Mouse (Mus musculus): ENCODE results near the gene Fth1. TPM values are rescaled to one million over a fixed set of nuclear protein-coding genes. Genes with fewer than 3 reads are reported as not detected.
"Not testable (repeated sequence)": the region's sequence is repeated elsewhere in the genome, so short reads cannot be mapped to it uniquely, and the experiment has no call there.

Gene Fth1
- 284 and 317 TPM in 2 replicates for total RNA-seq (2012; rRNA removed)
- 279 and 303 TPM in 2 replicates for total RNA-seq (2014; rRNA removed)
- polyA plus RNA-seq (2012; ENCODE audit: insufficient read length, low read depth), result 2,849 and 3,031 TPM in 2 replicates

- no peak for DNase-seq (ENCODE audit: extremely low read depth)
- H3K4me1 ChIP-seq (ENCODE audit: control insufficient read depth in 1 of 2, insufficient read depth in 2 of 2), result peaks cover 27 to 63% of the 10 kb centered on the region in 2 experiments
- in situ Hi-C loops (cut with MboI; ENCODE audit: low pct_ligation_motif_present, low pct_unique_long_range_greater_than_20kb, low sequenced_read_pairs), result loop anchor here (5.0 kb wide), 1 partner anchor 53 kb away; no protein-coding TSS in a partner anchor
- H3K4me2 ChIP-seq (ENCODE audit: insufficient read depth, low read depth, poor library complexity, severe bottlenecking), result 0 out of 2 replicates have a peak within 1 kb of the TSS, but pooled peaks have one; percentile 17
- no peak for TF ChIP-seq NELFE (IDR thresholded peaks at IDR 0.05; ENCODE audit: low read depth, low read length)
- H3K36me3 ChIP-seq (replicated peaks in 1 of 2; ENCODE audit: control insufficient read depth in 1 of 2, insufficient read depth in 1 of 2, low read length in 1 of 2), result peaks cover 14 to 22% of the 10 kb centered on the region in 2 experiments
- no peak within 1 kb of the TSS for H3K27ac ChIP-seq (ENCODE audit: insufficient read depth, low read depth)
- H3K79me2 ChIP-seq (replicated peaks; ENCODE audit: control insufficient read depth, extremely low read depth, insufficient read depth, poor library complexity, severe bottlenecking), result peaks cover 18% of the 10 kb centered on the region
- no peak within 1 kb of the TSS for H3K4me3 ChIP-seq (replicated peaks in 1 of 3; ENCODE audit: low read depth in 2 of 3, low read length in 2 of 3, poor library complexity in 1 of 3)
- no peaks in the 10 kb centered on the region for H3K27me3 ChIP-seq (replicated peaks)
- no peaks in the 10 kb centered on the region for H3K9me3 ChIP-seq (replicated peaks; ENCODE audit: low read length)
- dilution Hi-C loops (cut with MboI; ENCODE audit: extremely low pct_ligation_motif_present, extremely low pct_unique_long_range_greater_than_20kb, low sequenced_read_pairs), result no loop called here
- no peak within 1 kb of the TSS for H3K9ac ChIP-seq (ENCODE audit: insufficient read depth, low read depth)
These were observed at the start of gene Fth1 for GRCm38 (mm10) chr19:9980258-9980657. Gene Fth1 (plus strand): TSS chr19:9980598.

DNA sequence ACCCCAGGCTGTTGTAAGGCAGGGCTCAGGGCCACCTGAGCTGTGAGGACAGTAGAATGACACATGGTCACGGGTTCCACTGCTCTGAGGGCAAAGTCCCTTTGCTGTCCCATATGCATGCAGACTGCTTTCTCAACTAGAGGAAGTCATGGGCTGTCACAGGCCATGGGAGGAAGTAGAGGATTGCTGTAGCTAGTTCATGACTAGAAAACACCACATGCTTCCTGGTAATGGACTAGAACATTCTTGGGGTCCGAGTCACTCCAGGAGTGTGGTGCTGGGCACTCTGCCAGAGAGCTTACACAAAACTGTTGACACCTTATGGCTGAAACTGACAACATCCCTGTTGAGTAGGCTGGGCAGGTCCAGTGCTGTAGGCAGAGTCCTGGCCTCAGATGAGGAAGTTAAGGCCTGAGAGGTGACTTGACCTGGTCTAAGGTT is 49.2 kb upstream of the Fth1 start:
- Histone ChIP-seq H3K27ac (ENCODE audit: insufficient read depth, low read depth) (peak overlapping the region; percentile 33; the same call in 1 of the 2 replicates), H3K4me1 (ENCODE audit: control insufficient read depth in 1 of 2, insufficient read depth in 2 of 2) (peaks cover 16 to 65% of the 10 kb centered on the region in 2 experiments), H3K4me3 (replicated peaks in 1 of 3; ENCODE audit: low read depth in 2 of 3, low read length in 2 of 3, poor library complexity in 1 of 3) (peak overlapping the region in 1 of 3 experiments; percentile 3)
- in situ Hi-C loops (cut with MboI; ENCODE audit: low pct_ligation_motif_present, low pct_unique_long_range_greater_than_20kb, low sequenced_read_pairs); H3K4me2 ChIP-seq (ENCODE audit: insufficient read depth, low read depth, poor library complexity, severe bottlenecking); H3K9ac ChIP-seq (ENCODE audit: insufficient read depth, low read depth); H3K79me2 ChIP-seq (replicated peaks; ENCODE audit: control insufficient read depth, extremely low read depth, insufficient read depth, poor library complexity, severe bottlenecking); H3K9me3 ChIP-seq (replicated peaks; ENCODE audit: low read length); H3K27me3 ChIP-seq (replicated peaks); DNase-seq (ENCODE audit: extremely low read depth); dilution Hi-C loops (cut with MboI; ENCODE audit: extremely low pct_ligation_motif_present, extremely low pct_unique_long_range_greater_than_20kb, low sequenced_read_pairs); H3K36me3 ChIP-seq (replicated peaks in 1 of 2; ENCODE audit: control insufficient read depth in 1 of 2, insufficient read depth in 1 of 2, low read length in 1 of 2): not testable (repeated sequence)

- in situ Hi-C loops (cut with MboI; ENCODE audit: low pct_ligation_motif_present, low pct_unique_long_range_greater_than_20kb, low sequenced_read_pairs) (no loop called here), dilution Hi-C loops (cut with MboI; ENCODE audit: extremely low pct_ligation_motif_present, extremely low pct_unique_long_range_greater_than_20kb, low sequenced_read_pairs) (no loop called here)
- no peak for DNase-seq (ENCODE audit: extremely low read depth)
- no peaks in the 10 kb centered on the region for H3K36me3 ChIP-seq (replicated peaks in 1 of 2; ENCODE audit: control insufficient read depth in 1 of 2, insufficient read depth in 1 of 2, low read length in 1 of 2)
- H3K27me3 ChIP-seq (replicated peaks), result no peaks in the 10 kb centered on the region
- no peaks in the 10 kb centered on the region for H3K79me2 ChIP-seq (replicated peaks; ENCODE audit: control insufficient read depth, extremely low read depth, insufficient read depth, poor library complexity, severe bottlenecking)
- H3K9me3 ChIP-seq (replicated peaks; ENCODE audit: low read length), result no peaks in the 10 kb centered on the region
- peaks cover 28 to 77% of the 10 kb centered on the region in 2 experiments for H3K4me1 ChIP-seq (ENCODE audit: control insufficient read depth in 1 of 2, insufficient read depth in 2 of 2)
- H3K27ac ChIP-seq (ENCODE audit: insufficient read depth, low read depth), result no peak overlapping the region
- H3K9ac ChIP-seq (ENCODE audit: insufficient read depth, low read depth), result no peak overlapping the region
- no peak overlapping the region for H3K4me3 ChIP-seq (replicated peaks in 1 of 3; ENCODE audit: low read depth in 2 of 3, low read length in 2 of 3, poor library complexity in 1 of 3)
- H3K4me2 ChIP-seq (ENCODE audit: insufficient read depth, low read depth, poor library complexity, severe bottlenecking), result no peak overlapping the region
- no peak for TF ChIP-seq PAX5 (IDR thresholded peaks at IDR 0.05; ENCODE audit: low read length)
- no peak for TF ChIP-seq MAFK (IDR thresholded peaks at IDR 0.05; ENCODE audit: insufficient replicate concordance, low read length)
- TF ChIP-seq BHLHE40 (IDR thresholded peaks at IDR 0.05; ENCODE audit: low read depth, low read length), result no peak
- no peak for TF ChIP-seq POLR2A (IDR thresholded peaks at IDR 0.05; ENCODE audit: low read depth, low read length)
- TF ChIP-seq TBP (conservative IDR thresholded peaks at IDR 0.05; ENCODE audit: low read depth, low read length), result no peak
- TF ChIP-seq USF1 (IDR thresholded peaks at IDR 0.05; ENCODE audit: low read depth, low read length), result no peak
- TF ChIP-seq HCFC1 (IDR thresholded peaks at IDR 0.05; ENCODE audit: low read depth, low read length), result no peak
- no peak for TF ChIP-seq ZC3H11A (IDR thresholded peaks at IDR 0.05; ENCODE audit: low read depth, low read length)
- TF ChIP-seq MYC (IDR thresholded peaks at IDR 0.05; ENCODE audit: low read depth, low read length), result no peak
- TF ChIP-seq ETS1 (conservative IDR thresholded peaks at IDR 0.05; ENCODE audit: low read depth, low read length), result no peak
- TF ChIP-seq ELF1 (IDR thresholded peaks at IDR 0.05; ENCODE audit: low read depth, low read length), result no peak
- no peak for TF ChIP-seq RCOR1 (conservative IDR thresholded peaks at IDR 0.05; ENCODE audit: low read depth, low read length)
- no peak for TF ChIP-seq RAD21 (IDR thresholded peaks at IDR 0.05; ENCODE audit: low read depth, low read length)
- TF ChIP-seq UBTF (IDR thresholded peaks at IDR 0.05; ENCODE audit: low read depth, low read length), result no peak
- TF ChIP-seq KAT2A (IDR thresholded peaks at IDR 0.05; ENCODE audit: insufficient replicate concordance, low read length), result no peak
- TF ChIP-seq GABPA (IDR thresholded peaks at IDR 0.05; ENCODE audit: insufficient replicate concordance, low read depth, low read length), result no peak
- no peak for TF ChIP-seq CHD2 (IDR thresholded peaks at IDR 0.05; ENCODE audit: low read length)
- no peak for TF ChIP-seq IRF4 (IDR thresholded peaks at IDR 0.05; ENCODE audit: low read depth, low read length)
- no peak for TF ChIP-seq MAX (IDR thresholded peaks at IDR 0.05; ENCODE audit: low read length)
These were observed 46.5 kb upstream of the Fth1 start for GRCm38 (mm10) chr19:9933908-9934307.

Data from CH12.LX (cell line).